Mouse (Mus musculus) splenic B cell, adult 2 months (primary cell): Measurements from ENCODE around the gene Mep1a.
A peak's percentile ranks its signal among the peaks of the same experiment; 100 is the strongest.
"Not testable (repeated sequence)": the region's sequence is repeated elsewhere in the genome, so short reads cannot be mapped to it uniquely, and the experiment has no call there.

Source experiments
- DNase-seq: peaks from one replicate; pipeline ENCODE4 v3.0.0-alpha.2; 2011; ENCODE audit warnings: low read depth, low spot score
- H3K27me3 ChIP-seq: 2 replicates; pipeline ENCODE4 v1.6.1; 2012; ENCODE audit warnings: mild to moderate bottlenecking, low read length, moderate library complexity, mixed read lengths; ENCODE audit not compliant: control insufficient read depth, poor library complexity, insufficient read depth, severe bottlenecking
- H3K36me3 ChIP-seq: 2 replicates; pipeline ENCODE4 v1.6.1; 2012; ENCODE audit warnings: mild to moderate bottlenecking, low read length, moderate library complexity, mixed read lengths; ENCODE audit not compliant: control insufficient read depth, poor library complexity, insufficient read depth, severe bottlenecking

Mep1a gene

DNA sequence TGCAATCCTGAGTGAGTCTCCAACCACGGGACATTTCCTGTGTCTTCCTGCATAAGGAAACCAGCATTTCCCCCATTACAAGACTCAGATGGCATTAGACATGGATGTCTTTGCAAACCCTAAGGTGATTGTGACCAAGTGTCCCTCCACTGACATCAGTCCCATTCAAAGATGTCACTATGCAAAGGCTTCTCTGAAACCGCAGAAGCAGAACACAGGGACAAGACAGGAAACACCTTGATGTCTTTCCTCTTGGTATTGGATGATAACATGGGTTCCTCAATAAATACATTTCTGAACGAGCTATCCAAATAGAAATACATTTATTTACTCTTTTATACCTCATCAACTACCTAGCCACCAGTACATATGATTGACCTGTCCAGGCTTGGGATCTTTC is 1.4 kb downstream of the Mep1a start:
- Histone ChIP-seq H3K36me3 (no peaks in the 10 kb centered on the region), H3K27me3 (no peaks in the 10 kb centered on the region)
- no peak for DNase-seq

DNA sequence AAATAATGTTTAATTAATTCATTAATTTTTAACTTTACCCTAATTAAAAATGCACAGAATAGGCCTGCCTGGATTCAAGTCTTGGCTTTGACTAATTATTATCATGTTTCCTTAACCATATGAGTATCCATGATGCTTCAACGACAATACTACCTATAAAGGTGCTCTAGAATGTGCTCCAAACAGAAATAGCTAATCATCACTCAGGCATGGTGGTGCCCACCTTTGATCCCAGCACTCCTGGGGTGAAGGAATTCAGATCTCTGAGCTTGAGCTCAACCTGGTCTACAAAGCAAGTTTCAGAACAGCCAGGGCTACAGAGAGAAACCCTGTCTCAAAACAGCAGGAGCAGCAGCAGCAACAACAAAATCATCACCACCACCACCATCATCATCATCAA is 2.1 kb downstream of the Mep1a start:
- no peaks in the 10 kb centered on the region for H3K27me3 ChIP-seq
- DNase-seq = no peak

DNA sequence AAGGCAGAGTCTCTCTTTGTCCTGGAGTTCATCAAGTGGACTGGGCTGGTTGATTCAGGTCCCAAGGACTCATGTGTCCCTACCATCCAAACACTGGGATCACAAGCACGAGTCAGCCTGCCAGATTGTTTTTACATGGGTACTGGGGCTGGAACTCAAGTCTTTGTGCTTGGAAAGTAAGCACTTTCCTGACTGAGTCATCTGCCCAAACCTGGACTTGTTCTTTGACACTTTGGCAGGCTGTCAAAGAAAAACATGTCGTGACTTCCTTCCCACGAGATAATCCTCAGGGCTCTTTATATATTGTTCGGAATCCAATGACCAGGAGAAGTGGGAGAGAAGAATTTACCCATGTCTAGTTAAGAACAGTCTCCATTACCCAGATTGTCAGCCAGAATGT is 5.1 kb downstream of the Mep1a start:
- no peaks in the 10 kb centered on the region for H3K36me3 ChIP-seq

More for the DNA sequence above, 2.1 kb downstream of the Mep1a start:
- no peaks in the 10 kb centered on the region for H3K36me3 ChIP-seq

DNA sequence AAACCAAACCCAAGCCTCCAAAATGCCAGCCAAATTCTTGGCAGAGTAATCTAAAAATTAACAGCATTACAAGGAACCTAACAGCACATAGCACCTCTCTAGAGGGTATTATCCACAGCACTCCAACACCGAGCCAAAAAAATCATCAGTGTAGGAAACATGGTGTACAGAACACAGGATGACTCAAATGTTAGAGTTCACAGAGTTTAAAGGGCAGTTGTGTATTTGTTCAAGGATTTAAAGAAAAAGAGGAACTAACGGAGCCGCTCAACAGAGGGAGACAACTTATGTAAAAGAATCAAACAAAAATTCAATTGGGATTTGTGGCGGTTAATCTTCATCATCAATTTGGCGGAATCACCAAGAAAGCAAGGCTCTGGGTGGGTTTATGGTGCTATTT is 7.1 kb downstream of the Mep1a start:
- no peaks in the 10 kb centered on the region for H3K36me3 ChIP-seq
- no peak for DNase-seq
- no peaks in the 10 kb centered on the region for H3K27me3 ChIP-seq

More for the DNA sequence above, 5.1 kb downstream of the Mep1a start:
- DNase-seq = no peak
- no peaks in the 10 kb centered on the region for H3K27me3 ChIP-seq

DNA sequence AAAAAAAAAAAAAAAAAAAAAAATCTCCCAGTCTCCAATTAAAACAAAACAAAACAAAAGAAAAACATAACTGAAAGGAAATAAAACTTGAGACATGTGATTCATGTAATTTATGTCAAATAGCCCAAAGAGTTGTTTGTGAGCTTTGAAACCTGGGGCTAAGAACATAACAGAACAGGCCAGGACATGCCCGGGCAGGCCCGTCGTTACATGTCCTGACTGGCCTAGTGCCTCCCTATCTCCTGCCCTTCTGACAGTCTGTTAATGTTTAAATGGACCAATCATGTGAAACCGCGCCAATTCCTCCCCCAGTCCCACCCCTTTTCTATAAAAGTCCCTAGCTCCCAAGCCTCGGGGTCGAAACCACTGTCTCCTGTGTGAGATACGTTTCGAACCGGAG is 12.2 kb downstream of the Mep1a start:
- DNase-seq, H3K27me3 ChIP-seq, H3K36me3 ChIP-seq: not testable (repeated sequence)

DNA sequence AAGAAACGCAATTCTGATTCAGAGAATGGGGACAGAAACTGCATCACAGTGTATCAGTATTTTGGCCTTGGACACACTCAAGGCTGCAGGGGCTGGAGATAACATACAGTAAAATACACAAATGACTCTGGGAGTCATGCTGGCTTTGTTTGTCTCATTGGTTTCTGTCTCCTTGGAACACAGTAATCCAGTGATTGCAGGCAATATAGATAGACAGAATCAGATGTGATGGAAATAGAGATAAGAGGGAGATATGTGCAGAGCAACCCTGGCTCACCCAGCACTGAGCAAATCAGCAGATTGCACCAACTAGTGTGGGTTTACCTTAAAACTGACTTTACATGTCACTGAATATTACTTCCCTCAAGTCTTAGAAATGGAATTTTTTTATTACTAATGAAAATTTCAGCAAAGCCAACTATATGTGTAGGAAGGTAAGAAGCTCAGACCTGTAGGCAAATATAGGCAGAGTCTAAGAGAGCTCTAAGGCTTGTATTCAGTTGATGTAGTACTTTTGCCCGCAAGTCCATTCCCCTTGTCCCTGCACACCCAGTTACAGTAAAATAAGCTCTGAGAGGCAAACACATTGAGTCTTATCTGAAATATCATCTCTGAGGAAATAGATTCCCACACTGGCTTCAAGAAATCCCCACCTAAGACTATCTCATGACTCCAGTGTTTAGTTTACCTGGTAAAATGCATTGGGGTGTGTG is 14.0 kb downstream of the Mep1a start:
- Histone ChIP-seq H3K36me3 (no peaks in the 10 kb centered on the region), H3K27me3 (no peaks in the 10 kb centered on the region)
- DNase-seq = no peak

DNA sequence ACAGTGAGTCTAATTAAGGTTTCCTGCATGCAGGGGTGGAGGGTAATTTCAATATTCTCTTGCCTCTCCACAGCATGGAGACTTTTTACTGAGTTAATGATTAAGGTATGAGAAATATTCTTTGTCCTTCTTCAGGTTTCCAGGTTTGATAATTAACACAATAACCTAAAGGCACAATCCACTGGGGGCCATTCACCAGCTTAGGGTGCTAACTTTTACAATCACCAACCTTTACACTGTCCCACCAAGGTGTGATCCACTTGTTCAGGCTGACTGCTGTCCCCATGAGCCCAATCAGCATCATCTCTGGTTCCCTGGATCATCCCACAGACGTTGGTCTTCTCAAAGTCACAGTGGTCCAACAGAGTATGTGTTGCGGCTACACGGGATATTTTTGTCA is 16.6 kb downstream of the Mep1a start:
- Histone ChIP-seq H3K36me3 (no peaks in the 10 kb centered on the region), H3K27me3 (no peaks in the 10 kb centered on the region)

DNA sequence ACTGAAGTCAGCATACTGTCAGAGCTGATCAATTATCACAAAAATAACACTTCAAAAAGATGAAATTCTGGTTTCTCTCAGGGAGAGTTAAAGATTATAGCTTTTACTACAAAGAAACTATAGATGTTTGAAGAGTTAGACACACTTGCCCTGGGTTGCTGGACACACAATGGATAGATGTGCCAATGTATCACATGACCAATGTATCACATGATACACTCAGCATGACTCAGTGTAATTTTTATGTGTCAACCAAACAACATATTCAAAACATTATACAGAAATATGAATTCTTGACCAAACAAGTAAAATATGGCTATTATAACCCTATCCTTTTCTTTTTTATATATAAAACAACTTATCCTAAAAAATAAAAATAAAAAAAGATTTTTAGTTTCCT is 25.0 kb downstream of the Mep1a start:
- DNase-seq = no peak
- no peaks in the 10 kb centered on the region for H3K36me3 ChIP-seq
- H3K27me3 ChIP-seq = no peaks in the 10 kb centered on the region

More for the DNA sequence above, 16.6 kb downstream of the Mep1a start:
- no peak for DNase-seq

DNA sequence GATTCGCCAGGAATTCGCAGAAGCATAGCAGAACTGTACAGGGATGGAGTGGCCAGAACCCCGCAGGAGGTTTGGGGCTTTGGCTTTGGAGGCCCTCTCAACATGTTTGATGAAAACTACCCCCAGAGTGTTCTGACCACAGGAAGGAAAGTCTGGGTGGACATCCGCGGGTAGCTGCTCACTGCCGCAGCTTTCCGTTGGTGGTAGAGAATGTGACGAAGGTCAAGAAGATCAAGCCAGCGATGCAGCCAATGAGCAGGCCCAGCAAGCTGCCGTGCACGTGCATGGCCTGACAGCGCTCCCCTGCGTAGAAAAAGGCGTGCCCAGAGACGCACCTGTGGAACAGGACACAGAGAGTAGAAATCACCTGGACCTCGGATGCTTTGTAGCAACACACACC is 27.8 kb downstream of the Mep1a start:
- no peak for DNase-seq
- Histone ChIP-seq H3K27me3 (no peaks in the 10 kb centered on the region), H3K36me3 (no peaks in the 10 kb centered on the region)

DNA sequence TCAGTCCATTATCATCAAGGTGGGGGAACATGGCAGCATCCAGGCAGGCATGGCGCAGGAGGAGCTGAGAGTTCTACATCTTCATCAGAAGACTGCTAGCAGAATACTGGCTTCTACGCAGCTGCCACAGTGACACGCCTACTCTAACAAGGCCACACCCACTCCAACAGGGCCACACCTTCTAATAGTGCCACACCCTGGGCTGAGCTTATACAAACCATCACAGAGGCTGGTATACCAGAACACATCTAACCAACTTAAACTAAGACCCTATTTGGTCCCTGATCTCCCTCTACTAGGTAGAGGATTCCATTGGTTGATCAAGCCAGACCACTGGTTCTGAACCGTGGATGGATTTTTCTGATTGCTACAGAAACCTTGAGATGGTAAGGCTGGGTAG is 30.1 kb downstream of the Mep1a start:
- Histone ChIP-seq H3K27me3 (no peaks in the 10 kb centered on the region; the same call in 1 of the 2 replicates), H3K36me3 (no peaks in the 10 kb centered on the region)
- DNase-seq = no peak

DNA sequence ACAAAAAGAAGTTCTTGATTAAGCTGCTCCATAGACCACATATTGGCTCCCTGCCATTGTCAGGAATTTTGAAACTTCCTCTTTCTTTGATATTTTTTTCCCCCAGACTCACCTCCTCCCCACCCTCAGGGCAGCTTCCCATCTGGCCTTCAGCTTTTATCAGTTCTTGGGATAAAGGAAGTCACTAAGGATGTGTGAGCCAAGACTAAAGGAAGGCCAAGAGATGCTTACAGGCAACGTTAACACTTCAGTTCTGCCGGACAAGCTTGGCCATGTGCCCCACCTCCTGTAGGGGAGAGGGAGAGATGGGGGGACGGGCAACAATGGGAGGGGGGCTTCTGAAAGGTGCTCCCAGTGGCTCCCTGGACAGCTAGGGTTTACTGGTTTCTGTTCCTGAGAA is 32.6 kb downstream of the Mep1a start:
- no peaks in the 10 kb centered on the region for H3K36me3 ChIP-seq
- H3K27me3 ChIP-seq = no peaks in the 10 kb centered on the region; the same call in 1 of the 2 replicates
- DNase-seq = no peak

DNA sequence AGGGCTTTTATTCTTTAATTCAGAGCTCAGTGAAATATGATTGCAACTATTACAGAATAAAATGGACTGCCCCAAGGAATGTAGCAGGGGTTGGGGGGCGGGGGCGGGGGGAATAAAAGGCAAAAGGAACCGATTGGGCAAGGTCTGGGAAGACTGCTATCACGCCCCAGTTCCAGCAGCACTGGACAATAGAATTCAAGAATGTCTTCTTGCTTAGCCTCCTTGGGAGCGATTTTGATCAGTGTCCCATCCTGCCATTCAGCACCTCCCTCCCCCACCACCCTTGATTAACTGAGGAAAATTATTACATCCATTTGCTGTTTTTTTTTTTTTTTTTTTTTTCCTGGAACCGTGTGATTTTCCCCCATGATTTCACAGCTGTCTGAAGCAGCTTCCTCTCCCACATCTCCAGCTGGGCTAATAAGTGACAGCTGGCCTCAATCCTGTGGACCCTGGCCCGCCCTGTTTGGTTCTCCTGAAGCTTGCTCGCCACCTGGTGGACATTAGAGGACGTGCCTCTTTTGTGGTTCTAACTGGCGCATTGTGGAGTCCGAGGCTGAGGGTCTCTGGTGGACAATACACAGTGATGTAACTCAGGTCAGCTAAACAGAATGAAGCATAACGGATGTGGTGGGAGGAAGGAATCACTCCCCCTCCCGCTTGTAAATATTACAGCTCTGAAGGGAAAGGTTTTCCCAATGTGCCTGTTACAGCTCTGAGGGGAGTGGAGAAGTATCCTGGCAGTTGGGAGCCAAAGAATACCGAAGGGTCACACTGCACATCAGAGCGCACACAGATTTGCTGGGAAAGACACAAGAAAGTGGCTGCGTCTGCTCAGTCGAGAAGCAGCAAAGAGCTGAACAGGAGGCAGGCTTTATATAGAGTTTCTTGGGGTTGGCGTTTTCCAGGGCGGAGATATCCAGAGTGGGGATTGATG is 42.1 kb downstream of the Mep1a start:
- DNase-seq = peak; percentile 57
- Histone ChIP-seq H3K36me3 (no peaks in the 10 kb centered on the region), H3K27me3 (no peaks in the 10 kb centered on the region)

DNA sequence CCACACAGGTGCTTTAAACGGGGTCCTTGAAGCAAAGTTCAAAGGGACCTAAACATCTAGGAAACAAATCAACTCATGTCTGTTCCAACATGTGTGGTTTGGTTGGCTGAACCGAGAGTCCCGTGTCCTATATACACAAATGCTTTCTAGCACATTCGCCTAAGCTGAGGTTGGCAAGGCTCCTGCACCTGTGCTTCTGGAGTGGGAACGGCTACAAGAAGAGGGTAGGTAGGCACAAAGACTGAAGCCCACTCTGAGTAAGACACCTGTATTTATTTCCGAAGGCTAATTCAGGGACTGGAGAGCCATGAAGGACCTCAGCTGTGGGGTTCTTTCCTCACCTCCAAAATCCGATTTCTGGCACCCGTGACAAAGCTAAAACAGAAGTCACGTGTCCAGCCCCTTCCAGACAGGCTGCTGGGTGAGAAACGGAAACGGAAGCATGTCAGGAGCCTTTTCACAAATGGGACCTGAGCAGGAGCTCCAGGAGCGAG is 42.8 kb downstream of the Mep1a start:
- H3K36me3 ChIP-seq = no peaks in the 10 kb centered on the region
- no peaks in the 10 kb centered on the region for H3K27me3 ChIP-seq
- no peak for DNase-seq

DNA sequence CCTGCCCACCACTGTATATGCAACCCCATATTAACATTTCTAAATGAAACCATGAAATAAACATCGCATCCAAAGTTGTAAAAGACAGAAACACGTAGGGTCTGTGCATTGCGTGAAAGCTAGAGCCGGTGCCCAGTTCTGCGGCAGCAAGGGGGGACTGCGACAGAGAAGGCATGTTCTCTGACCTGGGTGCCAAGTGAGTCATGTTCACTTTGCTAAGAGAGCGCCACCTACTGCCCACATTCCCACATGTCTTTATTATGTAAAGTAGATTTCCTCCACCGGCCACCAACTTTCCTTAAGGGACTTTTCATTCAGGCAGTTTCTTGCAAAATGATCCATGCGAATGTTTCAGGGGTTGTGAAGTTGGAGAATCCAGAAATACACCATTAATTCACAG is 44.0 kb downstream of the Mep1a start:
- no peaks in the 10 kb centered on the region for H3K27me3 ChIP-seq
- peak; percentile 68 for DNase-seq
- H3K36me3 ChIP-seq = no peaks in the 10 kb centered on the region

DNA sequence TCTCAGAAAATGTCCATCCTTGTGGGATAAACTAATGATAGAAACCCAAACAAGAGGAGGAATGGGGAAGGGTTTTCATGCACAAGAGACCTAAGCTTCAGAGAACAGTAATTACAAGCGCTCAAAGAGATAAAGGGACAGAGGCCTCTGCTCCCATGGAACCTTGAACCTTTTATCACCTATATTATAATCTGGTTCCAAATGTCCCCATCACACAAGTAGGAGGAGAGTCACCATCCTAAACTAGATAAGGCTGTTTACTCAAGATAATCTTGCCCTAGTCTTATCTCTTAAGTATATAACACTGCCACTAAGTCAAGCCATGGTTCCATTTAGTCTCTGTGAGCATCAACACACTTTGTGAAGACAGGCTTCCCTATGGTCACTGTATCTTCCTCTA is 51.4 kb downstream of the Mep1a start:
- no peaks in the 10 kb centered on the region for H3K27me3 ChIP-seq
- no peak for DNase-seq
- no peaks in the 10 kb centered on the region for H3K36me3 ChIP-seq
